Mouse (Mus musculus) activated CD4-positive, CD25-positive, alpha-beta regulatory T cell, adult 4 months (primary cell): ENCODE data around the gene Gm128. TPM values are rescaled to one million over a fixed set of nuclear protein-coding genes. Genes with fewer than 3 reads are reported as not detected.

ENCODE experiments used
- polyA plus RNA-seq, 2 experiments: library from polyadenylated mRNA; unstranded; fragments of 100-300 nt; shearing (Covaris generic); gene quantifications; one replicate each; pipeline ENCODE4 v1.2.1; 2017

The Gm128 gene
- polyA plus RNA-seq, 2 experiments from 2014 or later: 0.40 to 1.1 TPM

Other genes with a start within 250 kb of the Gm128 start
- gene Zfp687, start 226.2 kb downstream of the Gm128 start, polyA plus RNA-seq: 10 to 100 TPM; 11.7 to 14.0 TPM
- gene Psmd4, start 199.0 kb downstream of the Gm128 start, polyA plus RNA-seq: 100 to 1,000 TPM; 163 to 246 TPM
- 10 to 100 TPM; 15.5 to 21.5 TPM for gene Pip5k1a, start 134.7 kb downstream of the Gm128 start, polyA plus RNA-seq
- gene Vps72, start 130.6 kb downstream of the Gm128 start, polyA plus RNA-seq: 10 to 100 TPM; 64.5 to 64.8 TPM
- gene Tmod4, start 117.1 kb downstream of the Gm128 start, polyA plus RNA-seq: 1 to 10 TPM; 2.5 to 3.7 TPM
- gene Scnm1, start 107.6 kb downstream of the Gm128 start, polyA plus RNA-seq: 10 to 100 TPM; 67.2 to 99.2 TPM
- 10 to 100 TPM; 21.1 to 22.9 TPM for gene Lysmd1, start 107.5 kb downstream of the Gm128 start, polyA plus RNA-seq
- gene Tnfaip8l2, start 99.2 kb downstream of the Gm128 start, polyA plus RNA-seq: 100 to 1,000 TPM; 216 to 232 TPM
- not detected for gene Sema6c, start 81.1 kb downstream of the Gm128 start, polyA plus RNA-seq
- 10 to 100 TPM; 31.0 to 34.7 TPM for gene Gabpb2, start 23.7 kb downstream of the Gm128 start, polyA plus RNA-seq
- gene Cdc42se1, start 12.9 kb downstream of the Gm128 start, polyA plus RNA-seq: 100 to 1,000 TPM; 258 to 260 TPM
- 10 to 100 TPM; 21.2 to 31.5 TPM for gene Mllt11, start 9.4 kb downstream of the Gm128 start, polyA plus RNA-seq
- not detected for gene Bnipl, start 9.6 kb upstream of the Gm128 start, polyA plus RNA-seq
- gene Mindy1, start 39.7 kb upstream of the Gm128 start, polyA plus RNA-seq: 10 to 100 TPM; 19.3 to 21.6 TPM
- 1 to 10 TPM; 6.3 to 9.7 TPM for gene Prune1, start 40.5 kb upstream of the Gm128 start, polyA plus RNA-seq
- under 1 TPM in 1 of 2 experiments, not detected in 1; 0.83 TPM for gene Anxa9, start 65.6 kb upstream of the Gm128 start, polyA plus RNA-seq
- 100 to 1,000 TPM; 139 to 172 TPM for gene Cers2, start 73.2 kb upstream of the Gm128 start, polyA plus RNA-seq
- 10 to 100 TPM; 16.9 to 25.5 TPM for gene Setdb1, start 115.6 kb upstream of the Gm128 start, polyA plus RNA-seq
- gene 4930558C23Rik, start 161.2 kb upstream of the Gm128 start, polyA plus RNA-seq: not detected
- gene Arnt, start 192.8 kb upstream of the Gm128 start, polyA plus RNA-seq: 10 to 100 TPM; 24.2 to 29.9 TPM